Mouse (Mus musculus) naive thymus-derived CD4-positive, alpha-beta T cell, adult 2 months (primary cell): Measurements from ENCODE around the gene Atxn1.

ENCODE experiments used
- DNase-seq: peaks from one replicate; pipeline ENCODE4 v3.0.0-alpha.2; 2011; ENCODE audit warnings: low read depth

Atxn1 gene

DNA sequence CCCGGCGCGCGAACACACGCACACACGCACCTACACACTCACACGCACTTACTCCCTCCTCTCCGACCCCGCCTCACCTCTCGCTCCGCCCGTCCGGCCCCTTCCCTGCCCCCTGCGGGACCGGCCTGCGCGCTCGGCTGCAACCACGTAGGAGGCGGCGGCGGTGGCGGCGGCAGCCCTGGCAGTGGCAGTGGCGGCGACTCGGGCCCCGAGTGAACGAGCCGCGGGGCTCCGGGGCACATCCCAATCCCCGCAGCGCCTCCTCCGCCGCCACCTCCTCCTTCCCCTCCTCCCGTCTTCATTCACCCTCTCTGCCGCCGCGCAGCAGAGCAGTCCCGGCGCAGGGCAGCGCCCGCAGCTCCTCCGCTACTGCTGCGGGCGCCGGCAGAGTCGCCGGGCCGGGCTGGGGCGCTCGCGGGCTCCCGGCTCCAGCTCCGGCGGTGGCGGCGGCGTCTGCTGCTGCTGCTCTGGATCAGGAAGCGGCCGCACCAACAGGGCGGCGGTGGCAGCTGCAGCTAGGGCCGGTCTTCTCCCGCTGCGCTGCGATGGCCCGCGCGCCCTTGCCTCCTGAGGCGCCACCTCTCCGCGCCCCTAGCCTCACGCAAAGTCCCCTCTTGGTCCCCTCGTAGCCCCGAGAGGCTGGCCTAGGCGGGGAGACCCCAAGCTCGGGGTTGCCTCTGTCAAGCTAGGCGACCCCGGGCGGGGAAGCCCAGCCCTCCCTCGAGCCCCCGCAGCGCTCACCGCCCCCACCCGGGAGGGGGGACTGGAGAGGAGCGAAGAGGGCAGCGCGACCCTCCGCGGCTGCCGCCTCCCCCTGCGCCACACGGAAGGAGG lies 1.1 kb downstream of the Atxn1 start:
- peak; percentile 74 for DNase-seq

DNA sequence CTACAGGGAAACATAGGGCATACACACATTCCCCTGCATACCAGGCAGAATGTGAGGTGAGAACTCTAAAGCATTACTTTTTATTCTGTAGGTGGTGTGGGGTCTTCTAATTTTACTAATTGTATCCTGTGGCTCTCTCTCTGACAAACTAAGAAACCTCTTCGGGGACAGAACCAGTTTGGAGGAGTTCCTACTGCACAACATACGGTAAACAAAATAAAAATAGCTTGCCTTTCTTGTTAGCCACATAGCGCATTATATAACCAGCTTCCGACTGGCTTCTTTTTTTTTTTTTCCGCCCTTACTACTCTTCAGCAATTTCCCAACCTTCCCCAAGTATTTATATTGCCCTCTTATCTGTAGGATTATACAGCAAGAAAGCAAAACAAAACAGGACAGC lies 2.0 kb downstream of the Atxn1 start:
- DNase-seq: peak; percentile 25

DNA sequence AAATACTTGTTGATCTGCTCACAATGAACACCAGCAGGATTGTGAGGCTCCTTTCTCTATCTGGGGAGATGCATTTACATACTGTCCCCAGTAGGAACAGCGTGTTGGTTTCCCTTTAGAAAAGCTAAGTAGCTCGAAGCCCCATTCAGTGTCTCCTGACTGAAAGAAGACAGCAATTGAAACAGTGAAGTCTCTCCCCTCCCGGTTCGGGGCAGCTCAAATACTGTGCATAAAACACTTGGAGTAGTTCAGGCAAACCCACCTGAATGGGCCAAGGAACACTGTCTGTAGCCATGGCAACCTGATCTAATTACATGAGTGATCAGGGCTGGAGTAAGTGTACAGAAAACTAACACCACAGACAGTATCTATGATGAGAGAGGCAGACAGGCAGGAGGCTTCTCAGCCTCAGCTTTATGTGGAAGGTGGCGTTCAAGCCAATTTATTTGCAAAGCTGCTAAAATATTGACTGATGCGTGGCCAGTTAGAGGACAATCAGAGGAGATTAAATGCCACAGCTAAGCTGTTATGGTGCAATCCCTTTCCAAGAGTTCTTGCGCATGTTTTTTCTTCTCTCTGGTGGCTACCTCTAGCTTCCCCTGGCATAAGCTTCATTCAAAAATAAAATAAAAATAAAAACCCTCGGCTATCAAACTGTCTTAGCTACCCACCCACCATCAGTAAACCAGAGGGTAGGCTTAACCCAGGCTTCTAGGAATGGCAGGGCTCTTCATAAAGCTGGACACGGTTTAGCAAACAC lies 2.8 kb downstream of the Atxn1 start:
- peak; percentile 44 for DNase-seq

DNA sequence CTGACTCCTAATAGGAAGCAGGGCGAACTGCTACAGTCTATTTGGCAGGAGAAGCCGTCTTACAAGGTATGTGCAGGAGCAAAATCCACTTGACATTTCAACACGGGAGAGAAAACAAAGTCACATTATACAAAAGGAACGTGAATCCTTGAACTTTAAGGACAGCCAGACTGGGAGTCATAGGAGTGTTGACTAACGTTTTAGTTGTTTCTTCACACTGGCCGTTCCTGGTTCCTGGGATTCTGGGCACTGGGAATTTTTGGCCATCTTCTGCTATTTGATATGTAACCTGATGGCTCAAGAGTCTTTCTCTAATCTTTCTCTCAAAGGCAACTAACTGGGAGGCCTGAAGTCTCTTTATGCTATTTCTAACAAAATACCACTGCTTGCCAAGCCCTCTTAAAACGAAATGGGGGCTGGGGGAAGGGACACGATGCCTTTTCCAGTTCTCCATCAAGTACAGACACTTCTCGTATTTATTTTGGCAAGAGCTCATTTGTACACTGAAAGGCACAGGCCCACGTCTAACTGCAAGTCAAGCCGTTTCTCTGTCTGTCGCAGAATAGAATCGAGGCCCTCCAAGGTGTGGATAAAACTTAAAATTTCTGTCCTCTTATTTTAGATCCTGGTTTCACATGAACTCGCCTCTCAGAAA lies 4.4 kb downstream of the Atxn1 start:
- no peak for DNase-seq

DNA sequence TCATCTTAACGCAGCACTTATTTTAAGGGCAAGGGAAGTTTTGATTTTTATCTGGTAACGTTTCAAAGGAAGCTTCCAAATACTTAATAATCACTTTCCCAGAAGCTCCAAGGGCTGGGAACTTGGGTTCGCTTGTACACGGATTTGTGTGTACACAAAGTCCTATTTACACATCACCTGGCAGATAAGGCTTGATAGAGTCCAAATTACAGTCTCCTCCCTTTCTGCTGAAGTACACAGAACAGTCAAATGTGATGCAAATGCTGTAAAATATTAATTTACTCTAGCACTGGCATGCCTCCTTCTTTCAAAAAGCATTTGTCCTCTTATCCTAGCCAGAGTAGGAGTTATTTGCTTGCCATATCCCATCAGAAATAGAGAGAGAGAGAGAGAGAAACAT lies 6.5 kb downstream of the Atxn1 start:
- no peak for DNase-seq

DNA sequence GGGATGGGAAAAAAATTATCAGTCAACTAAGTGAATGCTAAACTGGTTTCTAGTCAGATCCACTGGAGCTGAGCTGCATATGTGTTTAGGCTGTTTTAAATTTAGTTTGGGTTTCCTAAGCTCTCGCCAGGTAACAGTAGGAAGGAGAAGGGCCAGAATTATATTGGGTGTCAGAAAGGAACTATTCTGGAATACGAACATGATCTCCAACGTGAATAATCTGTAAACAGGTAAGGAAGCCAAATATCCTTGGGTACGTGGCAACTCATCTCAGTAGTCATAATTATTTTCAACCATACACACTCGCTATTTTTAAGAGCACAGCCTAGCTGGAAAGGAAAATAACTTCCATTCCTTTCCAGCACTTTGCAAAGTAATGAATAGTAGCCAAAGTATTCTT lies 7.2 kb downstream of the Atxn1 start:
- no peak for DNase-seq

DNA sequence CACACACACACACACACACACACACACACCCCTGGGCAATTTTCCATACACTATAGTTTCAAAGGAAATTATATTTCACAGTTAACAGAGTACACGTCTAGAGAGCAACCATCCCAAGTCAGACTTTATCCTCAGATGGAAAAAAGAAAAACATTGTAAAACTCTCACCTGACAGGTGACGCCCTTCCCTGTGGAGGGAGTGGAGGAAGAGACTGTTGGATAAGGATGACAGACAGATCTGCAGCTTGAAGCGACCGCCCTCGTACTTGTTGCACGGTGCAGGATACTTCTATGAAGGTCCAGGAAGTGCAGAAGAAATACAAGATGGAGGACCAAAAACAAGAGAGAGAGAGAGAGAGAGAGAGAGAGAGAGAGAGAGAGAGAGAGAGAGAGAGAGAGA lies 8.5 kb downstream of the Atxn1 start:
- DNase-seq: no peak

DNA sequence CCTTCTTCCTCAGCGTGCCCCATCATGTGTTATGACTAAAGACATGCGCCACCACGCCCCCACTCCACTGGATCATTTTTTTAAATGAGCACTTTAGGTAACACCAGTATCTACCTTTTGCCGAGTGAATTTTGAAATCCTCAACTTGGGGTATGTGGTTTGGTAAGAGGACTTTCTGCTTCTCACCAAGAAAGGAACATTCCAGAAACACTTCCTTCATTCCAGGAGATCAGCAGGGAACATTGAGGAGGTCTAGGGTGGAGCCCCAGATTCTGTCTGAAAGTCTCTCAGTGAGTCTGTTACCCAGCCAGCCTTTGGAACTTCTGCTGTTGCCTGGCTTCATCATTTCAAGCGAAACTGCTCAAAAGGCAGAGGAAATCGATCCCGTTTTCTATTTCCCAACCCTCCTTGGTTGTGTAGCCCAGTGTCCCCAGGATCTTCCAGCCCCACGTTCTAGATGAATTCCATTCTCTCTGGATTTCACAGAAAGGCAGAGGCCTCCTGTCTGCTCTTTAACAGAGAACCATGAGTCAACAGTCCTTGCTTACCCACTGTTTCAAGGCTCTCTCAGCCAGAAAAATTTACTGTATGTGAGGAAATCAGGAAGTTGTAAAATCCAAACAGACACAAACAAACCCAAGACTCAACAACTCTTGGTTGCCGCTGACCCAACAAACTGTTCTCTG lies 9.3 kb downstream of the Atxn1 start:
- DNase-seq: no peak

DNA sequence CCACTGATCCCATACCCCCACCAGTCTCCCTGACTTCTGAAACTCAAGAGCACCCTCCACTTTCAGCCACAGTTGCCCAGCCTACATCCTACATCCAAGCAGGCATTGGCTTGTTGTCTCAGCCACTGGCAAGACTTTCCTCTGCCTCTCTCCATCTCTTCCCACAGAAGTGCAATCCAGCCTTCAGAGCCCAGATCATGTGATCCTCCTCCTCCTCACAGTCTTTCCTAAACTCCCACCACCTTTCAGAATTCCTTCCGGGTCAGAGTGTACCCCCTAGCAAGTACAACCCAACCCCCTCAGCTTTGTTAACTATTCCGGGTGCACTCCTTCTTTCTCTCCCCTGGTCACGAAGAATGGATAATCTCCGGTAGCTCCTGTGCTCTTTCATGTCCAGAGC lies 11.7 kb downstream of the Atxn1 start:
- no peak for DNase-seq

DNA sequence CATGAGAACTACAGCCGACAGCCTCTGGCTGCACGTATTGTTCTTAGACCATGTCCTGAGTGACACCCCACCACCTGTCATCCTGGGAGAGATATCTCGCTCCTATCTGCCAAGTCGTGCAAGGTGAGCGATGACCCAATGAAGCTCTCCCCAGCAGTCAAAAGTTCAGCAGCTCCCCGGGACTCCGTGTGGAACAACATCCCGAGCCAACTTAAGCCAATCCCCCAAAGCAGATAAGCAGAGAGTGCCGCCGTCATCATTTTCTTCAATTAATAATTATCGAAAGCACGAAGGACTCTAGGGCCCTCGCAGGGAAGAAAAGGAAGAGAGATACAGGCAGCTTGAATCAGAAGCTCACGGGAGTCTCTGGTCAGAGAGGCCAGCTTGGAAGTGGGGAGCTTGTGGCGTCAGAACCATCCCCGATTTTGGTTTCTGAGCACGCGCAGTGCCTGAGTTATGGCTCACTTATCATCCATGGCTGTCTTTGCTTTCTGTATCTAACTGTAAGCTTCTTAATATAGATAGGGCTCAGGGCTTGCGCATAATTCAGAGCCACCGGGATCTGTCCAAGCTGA lies 13.7 kb downstream of the Atxn1 start:
- DNase-seq: no peak

DNA sequence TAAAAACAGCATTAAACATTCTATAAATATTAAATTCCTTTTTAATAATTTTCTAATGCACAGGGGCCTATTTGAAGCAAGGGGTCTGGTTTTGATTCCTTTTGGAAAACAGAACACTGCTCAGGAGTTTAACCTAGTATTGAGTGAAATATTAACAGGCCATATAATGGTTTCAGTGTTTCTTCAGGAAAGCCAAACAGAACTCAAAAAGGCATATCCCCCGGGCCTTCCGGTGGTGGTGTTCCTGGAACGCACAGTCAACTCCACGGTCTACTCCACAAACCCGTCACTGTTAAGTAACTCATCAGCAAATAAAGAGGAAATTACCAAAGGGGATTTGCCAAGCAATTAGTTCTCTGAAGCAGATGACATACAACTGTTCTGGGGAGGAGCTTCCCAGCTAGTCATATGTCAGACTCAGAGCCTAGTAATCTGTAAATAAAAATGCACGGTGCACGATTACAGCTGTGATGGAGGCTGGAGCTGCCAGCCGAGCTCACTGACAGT lies 14.4 kb downstream of the Atxn1 start:
- no peak for DNase-seq

DNA sequence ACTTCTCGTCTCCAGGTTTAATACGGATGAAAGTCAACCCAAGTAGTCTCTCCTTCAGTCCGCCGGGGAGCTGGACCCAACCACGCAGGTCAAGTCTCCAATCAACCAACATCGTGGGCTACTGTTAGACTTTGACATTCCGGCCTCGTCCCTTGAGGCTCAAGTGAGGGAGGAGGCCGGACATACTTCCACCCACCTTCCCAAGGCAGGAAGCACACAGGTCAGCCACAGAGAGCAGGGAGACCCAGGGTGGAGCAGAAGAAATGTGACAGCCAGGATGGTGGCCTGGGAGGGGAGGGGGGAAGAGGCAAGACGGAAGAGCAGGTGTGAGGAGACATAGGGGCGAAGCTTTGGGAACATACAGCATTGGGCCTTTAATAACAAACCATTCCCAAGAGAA lies 18.7 kb downstream of the Atxn1 start:
- DNase-seq: no peak

DNA sequence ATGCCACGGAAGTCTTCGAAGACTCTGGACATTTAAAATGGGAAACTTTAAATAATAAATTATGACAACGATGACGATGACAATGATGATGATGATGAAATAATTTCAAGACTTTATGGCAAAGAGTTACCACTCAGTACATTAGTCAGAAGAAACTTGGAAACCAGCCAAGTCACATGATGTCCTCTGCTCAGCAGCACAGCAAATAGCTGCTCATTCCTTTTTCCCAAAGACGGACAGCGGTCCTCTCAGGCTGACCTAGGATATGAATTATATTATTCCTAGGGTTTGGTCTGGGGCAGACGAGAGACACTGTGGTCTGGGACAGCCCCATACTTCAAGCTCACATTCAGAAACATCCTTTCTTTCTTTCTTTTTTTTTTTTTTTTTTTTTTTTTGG lies 22.5 kb downstream of the Atxn1 start:
- DNase-seq: no peak

DNA sequence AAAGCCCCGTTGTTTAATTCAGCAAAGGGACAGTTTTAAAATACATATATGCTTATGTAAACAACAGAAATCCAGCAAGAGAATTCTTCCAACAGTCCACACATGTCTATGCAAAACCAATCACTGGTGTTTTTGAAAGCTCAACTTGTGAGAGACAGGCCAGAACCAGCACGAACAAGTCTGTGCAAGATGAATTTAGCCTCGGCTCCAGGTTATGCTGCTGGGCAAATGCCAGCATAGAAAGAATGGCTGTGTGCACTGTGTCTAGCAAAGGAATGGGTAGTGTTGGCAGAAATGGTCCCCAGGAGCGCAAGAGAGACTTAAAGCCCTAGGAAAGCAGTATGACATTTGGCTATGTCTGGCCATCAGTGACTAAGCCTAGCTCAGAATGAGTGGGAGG lies 24.1 kb downstream of the Atxn1 start:
- DNase-seq: no peak

DNA sequence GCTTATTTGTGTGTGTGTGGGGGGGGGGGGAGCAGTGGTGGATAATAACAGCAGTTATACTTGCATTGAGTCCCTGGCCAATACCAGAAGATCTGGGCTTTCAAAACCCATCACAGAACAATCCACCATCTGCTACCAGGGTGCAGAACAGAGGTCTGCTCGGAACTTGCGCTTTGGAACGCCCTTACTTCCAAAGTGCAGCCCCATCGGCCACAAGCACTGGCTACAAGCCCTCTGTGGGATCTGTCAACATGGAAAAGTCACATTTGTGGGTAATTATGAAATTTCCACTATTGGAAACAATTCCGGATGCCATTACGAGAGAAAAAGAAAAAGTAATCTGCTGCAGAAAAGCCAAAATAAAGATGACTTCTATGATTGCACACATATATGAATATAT lies 25.2 kb downstream of the Atxn1 start:
- DNase-seq: no peak

DNA sequence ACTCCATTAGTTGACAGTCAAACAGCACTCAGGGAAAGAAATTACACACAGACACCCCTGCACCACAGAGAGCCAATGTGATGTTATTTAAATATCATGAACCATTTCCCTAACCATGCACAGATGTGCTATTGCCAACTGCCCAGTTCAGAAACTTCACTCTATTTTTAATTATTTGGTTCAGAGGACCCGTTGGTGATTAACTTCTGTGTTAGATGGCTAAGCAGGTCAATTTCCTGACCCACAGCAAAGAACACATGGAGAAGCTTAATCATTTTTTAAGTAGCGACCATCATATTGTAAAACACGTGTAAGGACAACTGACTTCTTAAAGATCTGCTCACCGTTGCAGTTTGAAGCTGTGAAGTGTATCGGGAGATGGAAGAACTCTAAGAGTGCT lies 26.7 kb downstream of the Atxn1 start:
- no peak for DNase-seq

DNA sequence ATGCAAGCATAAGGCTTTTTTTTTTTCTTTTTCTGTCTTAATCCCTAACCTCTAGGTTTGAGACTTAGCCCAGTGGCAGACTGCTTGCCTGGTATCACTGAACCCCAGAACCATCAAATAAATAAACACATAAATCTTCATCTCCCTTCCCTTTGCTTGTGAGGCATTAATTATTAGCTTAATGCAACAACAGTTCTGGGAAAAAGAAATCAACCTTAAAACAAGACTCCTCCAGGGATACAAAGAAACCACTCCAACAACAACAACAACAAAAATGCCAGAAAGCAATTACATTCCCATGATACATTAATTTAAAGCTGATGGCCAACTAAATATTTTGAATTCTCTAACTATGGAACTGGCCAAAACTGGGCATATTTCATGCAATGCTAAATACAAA lies 28.0 kb downstream of the Atxn1 start:
- no peak for DNase-seq

DNA sequence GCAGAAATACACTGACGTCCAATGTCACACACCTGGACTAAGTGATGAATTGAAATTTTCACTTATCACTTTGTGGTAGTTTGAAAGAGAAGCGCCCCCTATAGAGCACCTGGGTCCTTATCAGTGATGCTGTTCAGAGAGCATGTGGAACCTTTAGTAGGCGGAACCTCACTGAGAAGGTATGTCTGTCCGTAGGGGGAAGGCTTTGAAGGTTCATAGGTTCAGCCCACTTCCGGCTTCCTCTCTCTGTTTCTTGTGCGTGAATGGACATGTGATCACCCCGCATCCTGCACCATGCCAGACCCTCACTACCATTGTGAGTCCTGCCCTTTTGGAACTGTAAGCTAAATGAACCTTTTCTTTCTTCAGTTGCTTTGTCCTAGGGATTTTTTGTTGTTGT lies 29.0 kb downstream of the Atxn1 start:
- DNase-seq: peak; percentile 47

DNA sequence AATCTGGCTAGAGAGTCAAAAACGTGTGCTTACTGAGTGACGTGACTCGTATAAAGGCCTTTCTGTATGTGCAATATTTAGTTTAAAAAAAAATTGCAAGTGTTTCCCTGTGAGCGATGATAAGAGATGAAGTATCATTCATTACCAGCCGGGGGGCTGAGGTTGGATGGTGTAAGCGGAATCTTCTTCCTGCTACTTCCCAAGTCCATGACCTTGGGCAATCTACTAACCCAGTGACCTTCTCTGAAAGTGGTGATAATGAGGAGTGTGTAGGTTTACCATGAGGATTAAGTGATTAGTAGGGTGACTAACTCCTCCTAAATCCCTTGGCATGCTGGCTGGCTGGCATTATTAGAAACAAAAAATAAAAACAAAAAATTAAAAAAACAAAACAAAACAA lies 30.0 kb downstream of the Atxn1 start:
- no peak for DNase-seq

DNA sequence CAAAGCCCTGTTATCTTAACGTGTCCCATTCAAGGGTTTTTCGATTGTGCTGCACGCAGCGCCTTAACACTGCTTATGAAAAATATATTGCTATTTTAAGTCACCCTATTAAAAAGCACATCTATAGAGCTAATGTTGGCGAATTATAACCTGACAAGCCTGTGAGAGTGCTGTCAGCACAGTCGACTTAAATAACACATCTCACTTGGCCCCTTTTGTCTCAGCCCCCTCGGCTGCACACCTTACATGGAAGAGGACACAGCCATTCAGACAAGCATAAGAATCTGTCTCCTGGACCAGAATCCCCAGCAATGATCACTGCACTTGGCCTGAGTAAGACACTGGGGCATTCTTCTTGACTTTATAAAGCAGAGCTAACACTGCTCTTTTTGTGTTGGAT lies 30.7 kb downstream of the Atxn1 start:
- no peak for DNase-seq

DNA sequence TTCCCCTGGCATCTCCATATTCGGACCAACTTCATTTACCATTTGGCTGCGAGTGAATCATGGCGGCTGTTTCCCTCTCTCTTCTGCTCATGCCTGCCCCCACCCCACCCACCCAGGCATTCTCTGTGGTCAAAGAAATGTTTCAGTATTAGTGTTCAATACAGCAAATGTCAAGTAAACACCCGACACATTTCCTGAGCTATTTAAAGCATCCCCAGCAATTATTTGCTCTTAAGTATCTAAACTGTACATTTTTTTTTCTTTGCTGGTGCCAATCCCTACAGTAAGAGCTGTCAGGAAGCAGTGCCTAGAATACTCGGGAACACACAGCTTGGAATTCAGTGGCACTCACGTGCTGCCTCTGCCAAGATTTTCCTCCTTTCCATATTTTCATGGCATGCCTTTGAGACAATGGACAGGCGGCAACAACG lies 32.3 kb downstream of the Atxn1 start:
- DNase-seq: no peak

DNA sequence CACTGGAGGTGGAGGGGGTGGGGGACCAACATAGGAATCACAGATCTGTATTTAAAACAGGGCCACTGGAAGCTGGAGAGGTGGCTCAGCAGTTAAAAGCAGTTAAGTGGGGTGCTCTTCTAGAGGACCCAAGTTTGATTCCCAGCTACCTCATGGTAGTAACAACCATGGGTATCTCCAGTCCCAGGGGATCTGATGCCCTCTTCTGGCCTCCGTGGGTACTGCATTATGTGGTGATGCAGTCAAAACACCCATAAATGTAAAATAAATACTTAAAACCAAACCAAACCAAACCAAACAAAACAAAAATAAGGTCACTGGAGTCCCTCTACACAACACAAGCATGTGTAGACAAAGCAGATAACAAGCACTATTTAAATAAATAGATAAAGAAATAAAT lies 32.9 kb downstream of the Atxn1 start:
- peak; percentile 43 for DNase-seq
